Mouse (Mus musculus): ENCODE results near the gene Mogat2. TPM values are rescaled to one million over a fixed set of nuclear protein-coding genes. Genes with fewer than 3 reads are reported as not detected.

Gene Mogat2
- under 1 TPM; 0.15 to 0.16 TPM for total RNA-seq (2021)
- long read RNA-seq, experiment 1, partial matches to known transcripts: 0 of 2 reads
- long read RNA-seq, experiment 1, other reads (novel, unspliced or antisense): 0 of 2 reads
- long read RNA-seq, experiment 2: 0 reads

DNA sequence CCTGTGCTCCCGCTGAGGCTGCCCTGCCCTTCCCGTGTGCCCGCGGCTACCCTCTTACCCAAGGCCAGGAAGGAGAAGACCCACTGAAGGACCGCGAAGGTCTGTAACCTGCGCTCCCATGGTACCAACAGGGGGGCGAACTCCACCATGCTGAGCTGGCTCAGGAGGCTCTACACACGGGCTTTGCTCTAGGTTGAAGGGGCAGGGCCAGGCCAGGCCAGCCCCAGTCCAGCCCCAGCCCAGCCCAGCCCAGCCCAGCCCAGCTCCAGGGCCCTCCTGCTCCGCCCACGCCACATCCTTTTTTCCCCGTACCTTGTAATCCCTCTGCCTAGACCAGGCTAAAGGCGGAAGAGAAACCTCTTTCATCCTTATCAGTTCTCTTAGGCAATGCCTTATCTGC lies at the start of gene Mogat2:
Gene Mogat2 (minus strand): TSS at position 203 of the 400 bp plus-strand sequence.
- no peak for DNase-seq (ENCODE audit: low spot score in 2 of 2)

DNA sequence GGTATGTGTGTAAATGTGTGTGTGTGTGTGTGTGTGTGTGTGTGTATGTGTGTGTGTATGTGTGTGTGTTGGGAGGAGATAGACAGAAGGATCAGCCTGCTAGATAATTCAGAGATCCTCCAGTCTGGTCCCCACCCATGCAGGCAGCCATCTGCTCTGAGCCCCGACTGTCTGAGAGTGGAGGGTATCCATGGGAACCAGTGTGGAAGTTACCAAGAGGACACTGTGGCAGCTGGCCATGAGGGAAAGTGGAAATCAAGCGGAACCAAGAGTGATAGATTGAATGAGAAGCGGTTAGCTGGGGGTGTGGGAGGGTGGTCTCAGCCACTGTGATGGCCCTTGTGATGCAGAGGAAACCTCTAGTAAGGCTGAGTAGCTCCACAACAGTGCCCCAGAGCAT lies 48.9 kb upstream of the Mogat2 start:
- no peak for DNase-seq (ENCODE audit: low spot score in 2 of 2)

DNA sequence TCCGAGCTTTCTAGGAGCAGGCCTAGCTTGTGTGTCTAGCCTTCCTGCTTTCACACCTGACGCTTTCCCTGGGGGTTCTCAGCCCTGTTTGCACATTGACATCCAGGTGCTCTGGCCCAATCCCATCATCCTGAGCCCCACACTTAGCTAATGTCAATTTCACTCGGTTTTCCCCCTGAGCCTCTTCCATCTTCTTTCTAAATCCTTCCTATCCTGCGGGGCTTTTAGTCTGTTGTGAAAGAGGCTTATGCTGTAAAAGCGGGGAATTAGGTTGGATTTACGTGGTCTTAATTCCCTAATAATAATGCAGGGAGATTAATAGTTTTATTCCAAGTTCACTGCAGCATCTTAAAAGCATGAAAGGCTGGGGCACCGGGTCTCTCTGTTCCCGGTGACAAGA lies 41.2 kb upstream of the Mogat2 start:
- DNase-seq (ENCODE audit: low spot score in 2 of 2): no peak

DNA sequence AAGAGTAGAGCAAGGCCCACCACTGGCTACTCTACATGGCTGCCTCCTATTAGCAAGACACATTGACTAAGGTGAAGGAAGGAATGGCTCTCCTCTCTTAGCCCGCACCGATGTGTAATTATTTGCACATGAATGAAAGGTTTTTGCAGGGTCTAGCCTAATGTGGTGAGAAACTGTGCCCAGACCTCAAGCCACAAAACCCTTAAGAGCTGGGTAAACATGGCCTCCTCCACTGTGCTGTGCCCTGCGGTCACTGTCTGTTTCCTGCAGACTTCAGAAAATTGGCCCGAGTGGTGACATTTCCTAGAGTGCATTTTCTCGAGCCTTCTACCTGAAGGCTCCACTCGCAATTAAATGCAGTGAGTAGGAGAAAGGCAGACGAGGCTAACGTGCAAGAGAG lies 39.9 kb upstream of the Mogat2 start:
- no peak for DNase-seq (ENCODE audit: low spot score in 2 of 2)

DNA sequence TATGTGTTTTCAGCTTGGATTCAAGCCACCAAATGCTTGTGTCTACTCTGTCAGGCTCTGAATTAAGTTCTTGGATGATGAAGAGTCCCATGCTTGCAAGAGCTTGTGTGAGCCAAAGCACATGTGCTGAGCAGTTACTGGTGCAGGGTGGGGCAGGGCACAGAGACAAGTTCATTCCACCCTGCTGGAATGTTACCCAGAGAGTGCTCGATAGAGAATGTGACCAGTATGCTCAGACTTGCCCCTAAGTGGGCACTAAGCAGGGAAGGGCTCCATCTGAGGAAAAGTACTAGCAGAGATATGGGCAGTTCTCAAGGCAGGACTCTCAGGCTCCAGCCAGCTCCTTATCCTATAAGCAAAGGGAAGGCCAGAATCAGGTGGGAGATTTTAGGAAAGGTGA lies 38.3 kb upstream of the Mogat2 start:
- no peak for DNase-seq (ENCODE audit: low spot score in 2 of 2)

- no peak for DNase-seq (ENCODE audit: low spot score in 2 of 2)
These were observed 36.7 kb upstream of the Mogat2 start for GRCm38 (mm10) chr7:99275131-99275530.

GRCm38 (mm10) chr7:99271630-99272029 lies 33.2 kb upstream of the Mogat2 start:
- DNase-seq (ENCODE audit: low spot score in 2 of 2): no peak

DNA sequence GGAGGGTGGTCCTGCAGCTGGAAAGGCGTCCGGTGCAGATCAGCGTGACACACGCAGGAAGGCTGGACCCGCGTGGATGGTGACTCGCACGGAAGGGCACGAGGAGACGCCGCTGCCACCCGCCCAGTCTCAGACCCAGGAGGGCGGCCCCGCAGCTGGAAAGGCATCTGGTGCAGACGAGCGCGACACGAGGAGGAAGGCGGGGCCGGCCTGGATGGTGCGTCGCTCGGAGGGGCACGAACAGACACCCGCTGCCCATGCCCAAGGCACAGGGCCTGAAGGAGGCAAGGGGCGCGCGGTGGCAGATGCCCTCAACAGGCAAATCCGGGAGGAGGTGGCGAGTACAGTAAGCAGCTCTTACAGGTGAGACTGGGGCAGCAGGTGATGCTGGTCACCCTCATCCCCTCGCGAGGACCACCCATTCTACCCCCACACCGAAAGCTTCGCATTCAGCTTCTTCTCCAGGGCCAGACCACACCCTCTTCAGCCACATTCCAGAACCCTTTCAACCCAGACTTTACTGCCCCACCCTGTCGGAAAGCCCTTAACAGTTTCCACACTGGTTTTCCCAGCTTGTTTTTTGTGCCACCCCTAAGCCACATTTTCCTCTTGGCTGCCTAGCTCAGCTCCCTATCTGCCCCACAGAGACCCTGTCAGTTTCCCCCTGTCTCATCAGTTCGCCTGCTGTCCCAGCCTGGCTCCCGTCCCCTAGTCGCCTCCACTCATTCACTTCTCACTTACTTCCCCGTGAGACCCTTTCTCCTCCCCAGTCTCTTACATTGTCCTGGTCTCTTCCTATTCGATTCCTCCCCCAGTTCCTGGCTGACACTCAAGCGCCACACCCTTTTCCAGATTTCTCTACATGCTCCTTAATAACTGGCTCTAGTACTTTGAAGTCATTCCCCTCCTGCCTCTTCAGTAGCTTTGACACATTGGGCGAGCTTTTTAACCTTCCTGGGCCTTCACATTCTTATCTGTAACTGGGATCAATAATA lies 30.8 kb upstream of the Mogat2 start:
- DNase-seq (ENCODE audit: low spot score in 2 of 2): peak; percentile 13 to 25

- DNase-seq (ENCODE audit: low spot score in 2 of 2): no peak
These were observed 30.1 kb upstream of the Mogat2 start for GRCm38 (mm10) chr7:99268506-99268900.

- DNase-seq (ENCODE audit: low spot score in 2 of 2): peak; percentile 59 to 62
These were observed 29.6 kb upstream of the Mogat2 start for GRCm38 (mm10) chr7:99267897-99268505.

DNA sequence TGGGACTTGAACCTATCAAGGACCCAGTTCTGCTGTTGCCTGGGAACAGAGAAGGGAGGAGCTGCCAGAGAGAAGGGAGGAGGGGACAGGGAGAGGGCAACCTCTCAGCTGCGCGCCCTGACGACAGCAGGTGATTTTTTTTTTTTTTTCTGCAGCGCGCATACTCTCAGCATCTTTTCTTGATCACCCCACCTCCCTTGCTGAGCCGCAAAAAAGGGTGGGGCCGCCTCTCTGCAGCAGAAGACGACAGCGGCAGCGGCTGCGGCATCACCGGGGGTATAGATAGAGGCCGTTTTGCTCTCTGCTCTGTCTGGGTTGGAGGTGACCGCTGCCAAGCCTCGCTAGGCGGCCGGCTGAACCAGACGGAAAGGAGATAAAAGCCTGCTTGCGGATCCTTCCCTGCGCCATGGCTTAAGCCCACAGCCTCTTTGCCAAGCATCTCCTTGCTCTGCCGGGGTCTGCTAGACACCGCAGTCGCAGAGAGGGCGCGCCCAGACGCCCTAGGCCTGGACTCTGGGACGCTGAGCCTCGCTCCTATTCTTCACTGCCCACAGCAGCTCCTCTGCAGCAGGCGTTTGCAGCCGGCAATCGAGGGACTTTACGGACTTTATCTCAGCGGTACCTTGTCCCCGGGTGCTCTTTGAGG lies 29.0 kb upstream of the Mogat2 start, which contains the start of gene Map6:
Gene Map6 (plus strand): TSS at position 197 of the 646 bp plus-strand sequence.
- DNase-seq (ENCODE audit: low spot score in 2 of 2): no peak

GRCm38 (mm10) chr7:99264597-99264996 lies 26.2 kb upstream of the Mogat2 start:
- DNase-seq (ENCODE audit: low spot score in 2 of 2): no peak

GRCm38 (mm10) chr7:99263509-99263908 lies 25.1 kb upstream of the Mogat2 start:
- no peak for DNase-seq (ENCODE audit: low spot score in 2 of 2)

- no peak for DNase-seq (ENCODE audit: low spot score in 2 of 2)
These were observed 23.5 kb upstream of the Mogat2 start for GRCm38 (mm10) chr7:99261900-99262299.

DNA sequence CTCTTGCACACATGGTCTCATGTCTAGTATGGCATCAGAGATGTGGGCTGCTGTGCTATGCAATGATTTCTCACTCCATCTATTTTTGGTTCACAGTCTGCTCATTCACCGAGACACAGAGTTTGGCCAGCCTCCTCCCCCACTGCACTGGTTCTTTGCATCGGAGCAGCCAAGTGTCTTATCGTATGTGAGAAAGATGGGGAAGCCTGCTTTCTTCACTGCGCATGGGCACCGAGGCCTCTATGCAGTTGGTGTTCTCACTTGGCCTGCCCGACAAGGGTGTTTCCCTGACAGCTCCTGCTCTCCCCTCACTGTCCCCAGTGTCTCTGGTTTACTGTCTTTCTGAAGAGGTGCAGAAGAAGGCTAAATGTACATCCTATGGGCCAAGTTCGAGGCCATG lies 16.6 kb upstream of the Mogat2 start:
- DNase-seq (ENCODE audit: low spot score in 2 of 2): no peak

DNA sequence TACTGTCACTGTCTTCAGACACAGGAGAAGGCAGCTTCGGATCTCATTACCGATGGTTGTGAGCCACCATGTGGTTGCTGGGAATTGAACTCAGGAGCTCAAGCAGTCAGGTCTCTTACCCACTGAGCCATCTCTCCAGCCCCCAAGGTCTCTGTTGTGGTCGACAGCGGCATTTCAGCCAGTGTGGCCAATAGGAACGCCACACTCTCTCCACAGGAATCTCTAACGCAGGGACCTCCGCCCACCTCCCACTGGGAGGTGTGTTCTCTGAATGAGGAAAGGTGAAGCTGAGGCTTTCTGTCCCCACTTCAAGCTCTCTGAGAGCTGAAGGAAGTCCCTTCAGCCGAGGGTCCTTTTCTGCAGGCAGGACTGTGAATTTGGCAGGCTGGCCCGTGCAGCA lies 12.0 kb upstream of the Mogat2 start:
- DNase-seq (ENCODE audit: low spot score in 2 of 2): no peak

DNA sequence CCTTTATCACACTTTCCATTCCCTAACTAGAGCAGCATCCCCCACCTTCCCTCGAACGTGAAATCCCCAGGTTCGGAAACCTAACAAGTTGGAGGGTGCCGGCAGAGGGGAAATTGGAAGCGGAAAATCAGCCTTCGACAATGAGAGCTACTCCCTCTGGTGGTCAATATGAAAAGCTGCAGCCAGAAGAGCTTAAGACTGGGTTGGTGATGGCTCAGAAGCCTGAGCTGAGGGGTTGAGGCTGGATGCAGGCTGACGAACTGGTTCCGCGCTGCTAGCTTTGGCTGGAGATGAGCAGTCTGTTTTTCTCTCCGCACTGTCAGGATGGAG lies 11.1 kb upstream of the Mogat2 start:
- no peak for DNase-seq (ENCODE audit: low spot score in 2 of 2)

- DNase-seq (ENCODE audit: low spot score in 2 of 2): no peak
These were observed 10.6 kb upstream of the Mogat2 start for GRCm38 (mm10) chr7:99248906-99249581.

DNA sequence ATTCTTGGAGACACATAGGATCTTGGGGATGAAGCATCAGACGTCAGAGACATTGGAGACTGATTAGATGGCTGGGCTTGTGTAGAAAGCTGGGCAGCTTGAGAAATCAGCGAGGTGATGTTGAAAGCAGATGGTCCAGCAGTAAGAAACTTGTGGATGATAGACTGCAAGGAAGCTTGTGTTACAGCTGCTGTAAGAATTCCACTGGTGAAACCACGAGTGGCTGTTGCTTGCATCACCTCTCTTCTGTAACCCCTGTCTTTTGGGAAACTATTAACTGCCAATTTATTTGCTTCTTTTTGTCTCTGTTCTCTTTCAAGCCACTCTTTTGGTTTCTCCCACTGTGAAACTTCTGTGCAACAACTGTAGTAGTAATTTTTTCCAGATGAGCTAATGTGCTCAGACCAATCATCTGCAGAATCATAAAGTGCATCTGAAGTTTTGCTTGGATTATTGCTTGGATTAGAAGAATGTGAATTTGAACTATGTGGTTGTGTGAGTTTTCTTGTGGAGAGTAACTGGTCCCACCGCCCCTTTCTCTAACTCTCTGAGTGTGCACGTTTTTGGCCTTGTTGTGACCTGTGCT lies 9.8 kb upstream of the Mogat2 start:
- no peak for DNase-seq (ENCODE audit: low spot score in 2 of 2)

DNA sequence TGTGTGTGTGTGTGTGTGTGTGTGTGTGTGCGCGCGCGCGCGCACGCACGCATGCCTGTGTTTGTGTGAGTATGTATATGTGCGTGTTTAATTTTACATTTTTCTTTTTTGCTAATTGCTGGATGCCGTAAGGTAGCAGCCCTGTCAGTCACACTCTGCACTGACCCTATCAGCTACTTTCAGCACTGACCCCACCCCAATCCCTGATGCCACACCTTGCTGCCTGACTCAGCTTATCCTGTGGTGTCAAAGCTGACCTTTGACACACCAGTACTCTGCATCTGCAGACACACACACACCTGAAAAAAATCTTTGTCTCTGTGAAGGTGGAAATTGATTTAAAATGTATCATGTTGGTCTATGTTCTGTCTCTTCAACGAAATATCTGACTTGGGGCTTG lies 3.7 kb upstream of the Mogat2 start:
- DNase-seq (ENCODE audit: low spot score in 2 of 2): no peak
